Mouse (Mus musculus) large intestine, adult 2 months (tissue): ENCODE data around the gene Senp1. TPM values are rescaled to one million over a fixed set of nuclear protein-coding genes. Genes with fewer than 3 reads are reported as not detected.

Source experiments
- polyA plus RNA-seq: library from polyadenylated mRNA; depleted of rRNA; stranded (reverse); fragments of >200 nt; gene quantifications from 2 replicates; pipeline ENCODE4 v1.2.3, GENCODE M21; 2012; rRNA removed

Senp1 gene
- polyA plus RNA-seq, 1 experiment, result 9.3 TPM

Other genes starting within 250 kb of the Senp1 start
- 22.9 and 23.1 TPM in 2 replicates for gene Hdac7, start 249.2 kb downstream of the Senp1 start, polyA plus RNA-seq
- gene Vdr, start 183.1 kb downstream of the Senp1 start, polyA plus RNA-seq, result 93.3 and 165 TPM in 2 replicates
- gene Tmem106c, start 129.5 kb downstream of the Senp1 start, polyA plus RNA-seq, result 26.5 and 28.6 TPM in 2 replicates
- gene Col2a1, start 89.0 kb downstream of the Senp1 start, polyA plus RNA-seq, result not detected in 2 replicates
- 8.3 and 9.8 TPM in 2 replicates for gene Pfkm, start 1.2 kb downstream of the Senp1 start, polyA plus RNA-seq
- gene Asb8, start 71.9 kb upstream of the Senp1 start, polyA plus RNA-seq, result 32.8 and 43.9 TPM in 2 replicates
- gene Ccdc184, start 73.4 kb upstream of the Senp1 start, polyA plus RNA-seq, result 0.33 TPM in 2 replicates
- not detected in 2 replicates for gene Olfr288, start 101.8 kb upstream of the Senp1 start, polyA plus RNA-seq
- 0.07 TPM in 1 of 2 replicates, not detected in the other for gene Gm44579, start 127.2 kb upstream of the Senp1 start, polyA plus RNA-seq
- gene Olfr287, start 127.3 kb upstream of the Senp1 start, polyA plus RNA-seq, result 0.27 and 0.40 TPM in 2 replicates
- gene Olfr286, start 140.7 kb upstream of the Senp1 start, polyA plus RNA-seq, result 0.12 and 0.14 TPM in 2 replicates
- not detected in 2 replicates for gene H1fnt, start 163.5 kb upstream of the Senp1 start, polyA plus RNA-seq
- gene Zfp641, start 202.4 kb upstream of the Senp1 start, polyA plus RNA-seq, result 0.30 and 0.49 TPM in 2 replicates
- gene Olfr285, start 223.6 kb upstream of the Senp1 start, polyA plus RNA-seq, result not detected in 2 replicates
- not detected in 2 replicates for gene Olfr284, start 247.2 kb upstream of the Senp1 start, polyA plus RNA-seq